Mouse (Mus musculus): ENCODE measurements around the gene Sigirr. TPM values are rescaled to one million over a fixed set of nuclear protein-coding genes. Genes with fewer than 3 reads are reported as not detected.
A peak's percentile ranks its signal among the peaks of the same experiment; 100 is the strongest.

Sigirr gene
- total and polyA plus RNA-seq, 3 experiments, result 8.3 to 17.5 TPM; not detected in 1

DNA sequence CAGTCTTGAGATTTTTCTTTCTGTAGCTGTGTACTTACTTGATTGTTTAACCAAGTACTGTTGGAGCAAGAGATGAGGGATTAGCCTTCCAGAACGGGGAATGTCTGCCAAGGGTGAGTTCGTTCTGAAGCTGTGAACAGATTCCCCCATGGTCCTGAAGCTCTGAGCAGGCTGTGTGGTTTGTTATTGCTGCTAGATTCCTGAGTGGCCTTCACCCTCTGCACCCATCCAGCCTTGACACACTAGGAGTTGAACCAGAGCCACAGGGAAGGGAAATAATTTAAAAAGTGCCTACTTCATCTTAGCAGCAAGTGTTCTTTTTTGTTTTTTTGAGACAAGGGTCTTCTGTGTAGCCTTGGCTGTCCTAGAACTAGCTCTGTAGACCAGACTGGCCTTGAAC, 43.5 kb upstream of the Sigirr start:
- Histone ChIP-seq H3K4me3 (ENCODE audit: control insufficient read depth in 1 of 2, insufficient read depth in 1 of 2, low read depth in 2 of 2, low read length in 2 of 2) (no peak overlapping the region), H3K36me3 (ENCODE audit: control insufficient read depth in 1 of 2, insufficient read depth in 2 of 2, low read length in 2 of 2) (peaks cover 3 to 27% of the 10 kb centered on the region in 2 experiments), H3K9me3 (replicated peaks; ENCODE audit: insufficient read depth, low read length) (no peaks in the 10 kb centered on the region), H3K79me2 (ENCODE audit: control insufficient read depth, insufficient read depth, low read length, poor library complexity) (no peaks in the 10 kb centered on the region), H3K9ac (ENCODE audit: control insufficient read depth, low read depth, low read length, poor library complexity, severe bottlenecking) (no peak overlapping the region), H3K4me1 (ENCODE audit: control insufficient read depth in 1 of 2, insufficient read depth in 2 of 2, low read length in 2 of 2) (peaks cover 35 to 42% of the 10 kb centered on the region in 2 experiments), H3K27ac (ENCODE audit: control insufficient read depth, low read depth, low read length) (no peak overlapping the region), H3K27me3 (ENCODE audit: control insufficient read depth in 1 of 2, insufficient read depth in 2 of 2, low read length in 2 of 2) (no peaks in the 10 kb centered on the region)
- no peak for TF ChIP-seq MYC (IDR thresholded peaks at IDR 0.05; ENCODE audit: low read depth, low read length)
- TF ChIP-seq TAL1 (IDR thresholded peaks at IDR 0.05; ENCODE audit: low read length), result no peak
- TF ChIP-seq UBTF (IDR thresholded peaks at IDR 0.05; ENCODE audit: borderline replicate concordance, insufficient read depth, low read depth, low read length), result no peak
- TF ChIP-seq CHD1 (IDR thresholded peaks at IDR 0.05; ENCODE audit: low read depth, low read length), result no peak
- TF ChIP-seq BHLHE40 (IDR thresholded peaks at IDR 0.05; ENCODE audit: borderline replicate concordance, low read depth, low read length), result no peak
- TF ChIP-seq JUND (IDR thresholded peaks at IDR 0.05; ENCODE audit: low read depth, low read length), result no peak
- TF ChIP-seq SMC3 (IDR thresholded peaks at IDR 0.05; ENCODE audit: low read depth, low read length), result no peak
- no peak for TF ChIP-seq TBP (IDR thresholded peaks at IDR 0.05; ENCODE audit: low read depth, low read length)
- TF ChIP-seq HCFC1 (IDR thresholded peaks at IDR 0.05; ENCODE audit: low read depth, low read length), result no peak
- TF ChIP-seq POLR2AphosphoS2 (IDR thresholded peaks at IDR 0.05; ENCODE audit: low read length), result no peak
- TF ChIP-seq ZKSCAN1 (IDR thresholded peaks at IDR 0.05; ENCODE audit: low read depth, low read length), result no peak
- TF ChIP-seq ZNF384 (IDR thresholded peaks at IDR 0.05; ENCODE audit: low read depth, low read length), result no peak
- TF ChIP-seq ETS1 (IDR thresholded peaks at IDR 0.05; ENCODE audit: low read depth, low read length), result no peak
- TF ChIP-seq MXI1 (IDR thresholded peaks at IDR 0.05; ENCODE audit: low read depth, low read length), result no peak
- no peak for TF ChIP-seq POLR2AphosphoS5 (IDR thresholded peaks at IDR 0.05; ENCODE audit: borderline replicate concordance, low read depth, low read length)
- no peak for TF ChIP-seq NRF1 (IDR thresholded peaks at IDR 0.05; ENCODE audit: insufficient read depth, low read depth, low read length, poor library complexity, severe bottlenecking)
- no peak for DNase-seq (ENCODE audit: low read depth, low spot score)

DNA sequence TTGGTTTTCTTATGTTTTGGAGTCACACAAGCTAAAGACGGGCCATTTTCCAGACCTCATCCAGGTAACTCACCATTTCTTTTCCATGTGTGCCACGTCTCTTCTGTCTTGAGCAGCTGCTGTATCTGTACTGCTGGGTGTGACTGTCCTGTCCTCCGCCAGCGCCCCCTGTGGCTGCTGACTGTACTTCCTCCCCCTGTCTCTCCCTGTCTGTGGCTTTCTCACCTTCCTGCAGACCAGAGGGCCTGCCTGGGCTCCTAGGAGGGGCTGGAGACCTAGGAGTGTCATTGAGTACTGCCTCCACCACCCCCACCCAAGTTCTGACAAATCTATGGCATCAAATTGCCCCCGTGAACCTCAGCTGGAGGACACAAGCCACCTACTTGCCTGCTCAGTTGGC, 42.7 kb upstream of the Sigirr start:
- Histone ChIP-seq H3K27me3 (ENCODE audit: control insufficient read depth in 1 of 2, insufficient read depth in 2 of 2, low read length in 2 of 2) (no peaks in the 10 kb centered on the region), H3K4me1 (ENCODE audit: control insufficient read depth in 1 of 2, insufficient read depth in 2 of 2, low read length in 2 of 2) (peaks cover 35 to 42% of the 10 kb centered on the region in 2 experiments), H3K79me2 (ENCODE audit: control insufficient read depth, insufficient read depth, low read length, poor library complexity) (no peaks in the 10 kb centered on the region), H3K27ac (ENCODE audit: control insufficient read depth, low read depth, low read length) (no peak overlapping the region), H3K9me3 (replicated peaks; ENCODE audit: insufficient read depth, low read length) (no peaks in the 10 kb centered on the region), H3K9ac (ENCODE audit: control insufficient read depth, low read depth, low read length, poor library complexity, severe bottlenecking) (no peak overlapping the region), H3K36me3 (ENCODE audit: control insufficient read depth in 1 of 2, insufficient read depth in 2 of 2, low read length in 2 of 2) (peaks cover 6 to 27% of the 10 kb centered on the region in 2 experiments), H3K4me3 (ENCODE audit: control insufficient read depth in 1 of 2, insufficient read depth in 1 of 2, low read depth in 2 of 2, low read length in 2 of 2) (no peak overlapping the region)
- DNase-seq (ENCODE audit: low read depth, low spot score), result peak; percentile 75
- peak; percentile 21; the same call in 1 of the 2 replicates for TF ChIP-seq SMC3 (IDR thresholded peaks at IDR 0.05; ENCODE audit: low read depth, low read length)
- peak; percentile 72 to 84 (median 75) for TF ChIP-seq CTCF (IDR thresholded peaks at IDR 0.05 in 2 of 3, conservative IDR thresholded peaks at IDR 0.05 in 1 of 3; ENCODE audit: control insufficient read depth in 1 of 3, insufficient read depth in 1 of 3, low read depth in 2 of 3, low read length in 3 of 3, poor library complexity in 1 of 3, severe bottlenecking in 1 of 3)
- 0 out of 2 replicates have a peak, but pooled peaks have one; percentile 37 for TF ChIP-seq ZNF384 (IDR thresholded peaks at IDR 0.05; ENCODE audit: low read depth, low read length)
- no peak for TF ChIP-seq TBP (IDR thresholded peaks at IDR 0.05; ENCODE audit: low read depth, low read length)
- TF ChIP-seq MAZ (IDR thresholded peaks at IDR 0.05; ENCODE audit: low read depth, low read length), result 0 out of 2 replicates have a peak, but pooled peaks have one; percentile 34
- peak; percentile 42; the same call in 1 of the 2 replicates for TF ChIP-seq SIN3A (IDR thresholded peaks at IDR 0.05; ENCODE audit: low read length)
